Mouse (Mus musculus): ENCODE measurements around the gene Pdp2.

- no peak for TF ChIP-seq EP300 (IDR thresholded peaks at IDR 0.05; ENCODE audit: low read depth)
- no peak for TF ChIP-seq CTCF (IDR thresholded peaks at IDR 0.05; ENCODE audit: low read depth)
Measured at GRCm38 (mm10) chr8:104557226-104557625, 34.0 kb upstream of the Pdp2 start.

All from liver, postnatal 0 days (tissue).